Mouse (Mus musculus): ENCODE results near the gene Fam129c. TPM values are rescaled to one million over a fixed set of nuclear protein-coding genes. Genes with fewer than 3 reads are reported as not detected.
A peak's percentile ranks its signal among the peaks of the same experiment; 100 is the strongest.

Fam129c gene
- polyA plus RNA-seq, 1 experiment from 2014 or later, result 0.77 TPM

GRCm38 (mm10) chr8:71626753-71627152 lies 29.3 kb downstream of the Fam129c start:
- Histone ChIP-seq H3K27me3 (replicated peaks; ENCODE audit: control insufficient read depth, insufficient read depth, low read length) (peaks cover 13% of the 10 kb centered on the region; the same call in 1 of the 2 replicates), H3K36me3 (ENCODE audit: control insufficient read depth, insufficient read depth) (peaks cover 37% of the 10 kb centered on the region), H3K4me1 (replicated peaks; ENCODE audit: control insufficient read depth, insufficient read depth, low read length) (peaks cover 15% of the 10 kb centered on the region), H3K9me3 (ENCODE audit: control insufficient read depth) (peaks cover 12% of the 10 kb centered on the region), H3K9ac (ENCODE audit: low read depth, low read length) (no peak overlapping the region), H3K4me2 (replicated peaks; ENCODE audit: low read depth) (no peak overlapping the region), H3K27ac (ENCODE audit: low read depth, low read length) (no peak overlapping the region), H3K4me3 (ENCODE audit: low read depth, low read length) (no peak overlapping the region)
- WGBS, result 91% methylated on average over 9 of the region's 9 CpGs
- TF ChIP-seq CTCF (IDR thresholded peaks at IDR 0.05; ENCODE audit: low read depth), result no peak
- no peak for ATAC-seq

- H3K4me1 ChIP-seq (replicated peaks; ENCODE audit: control insufficient read depth, insufficient read depth, low read length), result peaks cover 15% of the 10 kb centered on the region
- H3K36me3 ChIP-seq (ENCODE audit: control insufficient read depth, insufficient read depth), result peaks cover 30% of the 10 kb centered on the region
- no peak overlapping the region for H3K4me3 ChIP-seq (ENCODE audit: low read depth, low read length)
- 42% methylated on average over 9 of the region's 9 CpGs for WGBS
- TF ChIP-seq CTCF (IDR thresholded peaks at IDR 0.05; ENCODE audit: low read depth), result 0 out of 2 replicates have a peak, but pooled peaks have one; percentile 14
- H3K4me2 ChIP-seq (replicated peaks; ENCODE audit: low read depth), result no peak overlapping the region
- ATAC-seq, result no peak
- H3K27ac ChIP-seq (ENCODE audit: low read depth, low read length), result no peak overlapping the region
- H3K9ac ChIP-seq (ENCODE audit: low read depth, low read length), result no peak overlapping the region
- H3K27me3 ChIP-seq (replicated peaks; ENCODE audit: control insufficient read depth, insufficient read depth, low read length), result peaks cover 13% of the 10 kb centered on the region; the same call in 1 of the 2 replicates
- peaks cover 7% of the 10 kb centered on the region for H3K9me3 ChIP-seq (ENCODE audit: control insufficient read depth)
Measured at GRCm38 (mm10) chr8:71627265-71628099, 30.0 kb downstream of the Fam129c start.

- Histone ChIP-seq H3K36me3 (ENCODE audit: control insufficient read depth, insufficient read depth) (peaks cover 19% of the 10 kb centered on the region), H3K4me1 (replicated peaks; ENCODE audit: control insufficient read depth, insufficient read depth, low read length) (peaks cover 15% of the 10 kb centered on the region), H3K9me3 (ENCODE audit: control insufficient read depth) (no peaks in the 10 kb centered on the region), H3K4me3 (ENCODE audit: low read depth, low read length) (peak overlapping the region; percentile 49), H3K9ac (ENCODE audit: low read depth, low read length) (peak overlapping the region; percentile 60), H3K4me2 (replicated peaks; ENCODE audit: low read depth) (peak overlapping the region; percentile 98), H3K27ac (ENCODE audit: low read depth, low read length) (peak overlapping the region; percentile 15; the same call in 1 of the 2 replicates), H3K27me3 (replicated peaks; ENCODE audit: control insufficient read depth, insufficient read depth, low read length) (peaks cover 13% of the 10 kb centered on the region; the same call in 1 of the 2 replicates)
- no peak for TF ChIP-seq CTCF (IDR thresholded peaks at IDR 0.05; ENCODE audit: low read depth)
- no peak for ATAC-seq
- WGBS, result 7% methylated on average over 16 of the region's 16 CpGs
Measured at GRCm38 (mm10) chr8:71628396-71629095, 31.1 kb downstream of the Fam129c start.

GRCm38 (mm10) chr8:71629096-71629697 lies 31.7 kb downstream of the Fam129c start:
- peaks cover 12% of the 10 kb centered on the region for H3K36me3 ChIP-seq (ENCODE audit: control insufficient read depth, insufficient read depth)
- under 1% methylated on average over 54 of the region's 55 CpGs for WGBS
- peak overlapping the region; percentile 28; the same call in 1 of the 2 replicates for H3K27ac ChIP-seq (ENCODE audit: low read depth, low read length)

GRCm38 (mm10) chr8:71629781-71630212 lies 32.3 kb downstream of the Fam129c start:
- Histone ChIP-seq H3K4me3 (ENCODE audit: low read depth, low read length) (peak overlapping the region; percentile 49), H3K9me3 (ENCODE audit: control insufficient read depth) (no peaks in the 10 kb centered on the region), H3K9ac (ENCODE audit: low read depth, low read length) (no peak overlapping the region), H3K4me1 (replicated peaks; ENCODE audit: control insufficient read depth, insufficient read depth, low read length) (peaks cover 17% of the 10 kb centered on the region), H3K4me2 (replicated peaks; ENCODE audit: low read depth) (peak overlapping the region; percentile 98), H3K27ac (ENCODE audit: low read depth, low read length) (no peak overlapping the region), H3K27me3 (replicated peaks; ENCODE audit: control insufficient read depth, insufficient read depth, low read length) (peaks cover 19% of the 10 kb centered on the region), H3K36me3 (ENCODE audit: control insufficient read depth, insufficient read depth) (peaks cover 6% of the 10 kb centered on the region)
- no peak for TF ChIP-seq CTCF (IDR thresholded peaks at IDR 0.05; ENCODE audit: low read depth)
- WGBS, result 6% methylated on average over 25 of the region's 25 CpGs
- ATAC-seq, result peak; percentile 9; the same call in 1 of the 2 replicates

More at GRCm38 (mm10) chr8:71629096-71629697, 31.7 kb downstream of the Fam129c start:
- peak; percentile 73 for TF ChIP-seq CTCF (IDR thresholded peaks at IDR 0.05; ENCODE audit: low read depth)
- peak; percentile 81 for ATAC-seq
- Histone ChIP-seq H3K9ac (ENCODE audit: low read depth, low read length) (peak overlapping the region; percentile 60), H3K4me2 (replicated peaks; ENCODE audit: low read depth) (peak overlapping the region; percentile 98), H3K9me3 (ENCODE audit: control insufficient read depth) (no peaks in the 10 kb centered on the region), H3K27me3 (replicated peaks; ENCODE audit: control insufficient read depth, insufficient read depth, low read length) (peaks cover 19% of the 10 kb centered on the region), H3K4me1 (replicated peaks; ENCODE audit: control insufficient read depth, insufficient read depth, low read length) (peaks cover 17% of the 10 kb centered on the region), H3K4me3 (ENCODE audit: low read depth, low read length) (peak overlapping the region; percentile 49)
